Mouse (Mus musculus): ENCODE data around the gene Sufu. TPM values are rescaled to one million over a fixed set of nuclear protein-coding genes. Genes with fewer than 3 reads are reported as not detected.

Gene Sufu
- total and polyA plus RNA-seq, 3 experiments: 11.4 to 42.5 TPM; not detected in 1

GRCm38 (mm10) chr19:46538213-46538612, 141.5 kb downstream of the Sufu start:
- Histone ChIP-seq H3K4me3 (ENCODE audit: control insufficient read depth in 1 of 2, insufficient read depth in 1 of 2, low read depth in 2 of 2, low read length in 2 of 2) (no peak overlapping the region), H3K9me3 (replicated peaks; ENCODE audit: insufficient read depth, low read length) (no peaks in the 10 kb centered on the region), H3K36me3 (ENCODE audit: control insufficient read depth in 1 of 2, insufficient read depth in 2 of 2, low read length in 2 of 2) (no peaks in the 10 kb centered on the region), H3K9ac (ENCODE audit: control insufficient read depth, low read depth, low read length, poor library complexity, severe bottlenecking) (no peak overlapping the region), H3K27me3 (ENCODE audit: control insufficient read depth in 1 of 2, insufficient read depth in 2 of 2, low read length in 2 of 2) (no peaks in the 10 kb centered on the region), H3K4me1 (ENCODE audit: control insufficient read depth in 1 of 2, insufficient read depth in 2 of 2, low read length in 2 of 2) (no peaks in the 10 kb centered on the region), H3K27ac (ENCODE audit: control insufficient read depth, low read depth, low read length) (no peak overlapping the region), H3K79me2 (ENCODE audit: control insufficient read depth, insufficient read depth, low read length, poor library complexity) (no peaks in the 10 kb centered on the region)
- DNase-seq (ENCODE audit: low read depth, low spot score): peak; percentile 52
- TF ChIP-seq SMC3 (IDR thresholded peaks at IDR 0.05; ENCODE audit: low read depth, low read length): peak; percentile 49
- no peak for TF ChIP-seq NELFE (IDR thresholded peaks at IDR 0.05; ENCODE audit: low read depth, low read length)
- peak; percentile 62 for TF ChIP-seq RAD21 (IDR thresholded peaks at IDR 0.05; ENCODE audit: low read depth, low read length)
- TF ChIP-seq GABPA (IDR thresholded peaks at IDR 0.05; ENCODE audit: low read depth, low read length): no peak
- TF ChIP-seq CTCF (IDR thresholded peaks at IDR 0.05 in 2 of 3, conservative IDR thresholded peaks at IDR 0.05 in 1 of 3; ENCODE audit: control insufficient read depth in 1 of 3, insufficient read depth in 1 of 3, low read depth in 2 of 3, low read length in 3 of 3, poor library complexity in 1 of 3, severe bottlenecking in 1 of 3): peak; percentile 64 to 78 (median 68)

Other genes starting within 250 kb of the Sufu start
- gene Pitx3, start 248.6 kb upstream of the Sufu start, total RNA-seq (2012; rRNA removed): 0.08 and 0.10 TPM in 2 replicates
- gene Pitx3, start 248.6 kb upstream of the Sufu start, polyA plus RNA-seq (2012; ENCODE audit: insufficient read depth in 1 of 2, insufficient read length in 2 of 2, low read depth in 1 of 2, low replicate concordance in 2 of 2, missing spikeins in 1 of 2): under 1 TPM in 1 of 2 experiments, not detected in 1; 0.28 TPM
- 20.1 and 23.7 TPM in 2 replicates for gene Gbf1, start 244.4 kb upstream of the Sufu start, total RNA-seq (2012; rRNA removed)
- 100 to 1,000 TPM in 1 of 2 experiments, 10 to 100 TPM in 1; 54.1 to 400 TPM for gene Gbf1, start 244.4 kb upstream of the Sufu start, polyA plus RNA-seq (2012; ENCODE audit: insufficient read depth in 1 of 2, insufficient read length in 2 of 2, low read depth in 1 of 2, low replicate concordance in 2 of 2, missing spikeins in 1 of 2)
- 25.3 and 27.2 TPM in 2 replicates for gene Nfkb2, start 92.6 kb upstream of the Sufu start, total RNA-seq (2012; rRNA removed)
- gene Nfkb2, start 92.6 kb upstream of the Sufu start, polyA plus RNA-seq (2012; ENCODE audit: insufficient read depth in 1 of 2, insufficient read length in 2 of 2, low read depth in 1 of 2, low replicate concordance in 2 of 2, missing spikeins in 1 of 2): 10 to 100 TPM in 1 of 2 experiments, not detected in 1; 43.0 TPM
- 1.9 and 4.5 TPM in 2 replicates for gene Psd, start 69.7 kb upstream of the Sufu start, total RNA-seq (2012; rRNA removed)
- 10 to 100 TPM in 1 of 2 experiments, not detected in 1; 17.2 TPM for gene Psd, start 69.7 kb upstream of the Sufu start, polyA plus RNA-seq (2012; ENCODE audit: insufficient read depth in 1 of 2, insufficient read length in 2 of 2, low read depth in 1 of 2, low replicate concordance in 2 of 2, missing spikeins in 1 of 2)
- 12.1 and 12.7 TPM in 2 replicates for gene Fbxl15, start 68.7 kb upstream of the Sufu start, total RNA-seq (2012; rRNA removed)
- 10 to 100 TPM in 1 of 2 experiments, not detected in 1; 13.2 TPM for gene Fbxl15, start 68.7 kb upstream of the Sufu start, polyA plus RNA-seq (2012; ENCODE audit: insufficient read depth in 1 of 2, insufficient read length in 2 of 2, low read depth in 1 of 2, low replicate concordance in 2 of 2, missing spikeins in 1 of 2)
- gene Cuedc2, start 58.2 kb upstream of the Sufu start, total RNA-seq (2012; rRNA removed): 270 and 302 TPM in 2 replicates
- 100 to 1,000 TPM; 251 to 297 TPM for gene Cuedc2, start 58.2 kb upstream of the Sufu start, polyA plus RNA-seq (2012; ENCODE audit: insufficient read depth in 1 of 2, insufficient read length in 2 of 2, low read depth in 1 of 2, low replicate concordance in 2 of 2, missing spikeins in 1 of 2)
- gene Mfsd13a, start 55.8 kb upstream of the Sufu start, total RNA-seq (2012; rRNA removed): 4.7 and 5.5 TPM in 2 replicates
- gene Mfsd13a, start 55.8 kb upstream of the Sufu start, polyA plus RNA-seq (2012; ENCODE audit: insufficient read depth in 1 of 2, insufficient read length in 2 of 2, low read depth in 1 of 2, low replicate concordance in 2 of 2, missing spikeins in 1 of 2): 10 to 100 TPM in 1 of 2 experiments, not detected in 1; 45.9 TPM
- 0.50 and 0.78 TPM in 2 replicates for gene 2310034G01Rik, start 46.6 kb upstream of the Sufu start, total RNA-seq (2012; rRNA removed)
- under 1 TPM in 1 of 2 experiments, not detected in 1; 0.95 TPM for gene 2310034G01Rik, start 46.6 kb upstream of the Sufu start, polyA plus RNA-seq (2012; ENCODE audit: insufficient read depth in 1 of 2, insufficient read length in 2 of 2, low read depth in 1 of 2, low replicate concordance in 2 of 2, missing spikeins in 1 of 2)
- gene Actr1a, start 1.1 kb upstream of the Sufu start, total RNA-seq (2012; rRNA removed): 140 TPM in 2 replicates
- gene Actr1a, start 1.1 kb upstream of the Sufu start, polyA plus RNA-seq (2012; ENCODE audit: insufficient read depth in 1 of 2, insufficient read length in 2 of 2, low read depth in 1 of 2, low replicate concordance in 2 of 2, missing spikeins in 1 of 2): 100 to 1,000 TPM; 193 to 530 TPM
- gene Trim8, start 104.8 kb downstream of the Sufu start, total RNA-seq (2012; rRNA removed): 19.1 and 21.2 TPM in 2 replicates
- 10 to 100 TPM in 1 of 2 experiments, not detected in 1; 57.2 TPM for gene Trim8, start 104.8 kb downstream of the Sufu start, polyA plus RNA-seq (2012; ENCODE audit: insufficient read depth in 1 of 2, insufficient read length in 2 of 2, low read depth in 1 of 2, low replicate concordance in 2 of 2, missing spikeins in 1 of 2)
- gene Arl3, start 176.3 kb downstream of the Sufu start, total RNA-seq (2012; rRNA removed): 62.4 and 74.8 TPM in 2 replicates
- gene Arl3, start 176.3 kb downstream of the Sufu start, polyA plus RNA-seq (2012; ENCODE audit: insufficient read depth in 1 of 2, insufficient read length in 2 of 2, low read depth in 1 of 2, low replicate concordance in 2 of 2, missing spikeins in 1 of 2): 100 to 1,000 TPM in 1 of 2 experiments, not detected in 1; 123 TPM
- gene Sfxn2, start 176.5 kb downstream of the Sufu start, total RNA-seq (2012; rRNA removed): 16.1 and 20.3 TPM in 2 replicates
- 10 to 100 TPM; 21.2 to 36.6 TPM for gene Sfxn2, start 176.5 kb downstream of the Sufu start, polyA plus RNA-seq (2012; ENCODE audit: insufficient read depth in 1 of 2, insufficient read length in 2 of 2, low read depth in 1 of 2, low replicate concordance in 2 of 2, missing spikeins in 1 of 2)
- gene Wbp1l, start 202.2 kb downstream of the Sufu start, total RNA-seq (2012; rRNA removed): 47.0 and 52.9 TPM in 2 replicates
- gene Wbp1l, start 202.2 kb downstream of the Sufu start, polyA plus RNA-seq (2012; ENCODE audit: insufficient read depth in 1 of 2, insufficient read length in 2 of 2, low read depth in 1 of 2, low replicate concordance in 2 of 2, missing spikeins in 1 of 2): 10 to 100 TPM in 1 of 2 experiments, not detected in 1; 70.0 TPM